Mouse (Mus musculus) adrenal gland, adult 8-10 months (tissue): ENCODE data around the gene Pus7. TPM values are rescaled to one million over a fixed set of nuclear protein-coding genes. Genes with fewer than 3 reads are reported as not detected.
"Not testable (repeated sequence)": the region's sequence is repeated elsewhere in the genome, so short reads cannot be mapped to it uniquely, and the experiment has no call there.

Experiments
- DNase-seq: peaks from one replicate; pipeline ENCODE4 v3.0.0; 2022
- total RNA-seq, 4 experiments: library from RNA; stranded (reverse); gene quantifications; 2 replicates each; pipeline ENCODE4 v1.2.4; 2022

Gene Pus7
- total RNA-seq, 4 experiments from 2014 or later: 18.3 to 24.3 (median 22.8) TPM

- DNase-seq: no peak
Observed at GRCm38 (mm10) chr5:23755591-23755990, 27.9 kb downstream of the Pus7 start.

GRCm38 (mm10) chr5:23749882-23750281 lies 33.6 kb downstream of the Pus7 start:
- DNase-seq: no peak

- no peak for DNase-seq
Observed at GRCm38 (mm10) chr5:23743261-23743660, 40.2 kb downstream of the Pus7 start.

- no peak for DNase-seq
Observed at GRCm38 (mm10) chr5:23737111-23737510, 46.4 kb downstream of the Pus7 start.

GRCm38 (mm10) chr5:23736366-23736765 lies 47.1 kb downstream of the Pus7 start:
- DNase-seq: no peak

- no peak for DNase-seq
Observed at GRCm38 (mm10) chr5:23721956-23722355, 61.6 kb downstream of the Pus7 start.

- no peak for DNase-seq
Observed at GRCm38 (mm10) chr5:23718881-23719328, 64.6 kb downstream of the Pus7 start.

- no peak for DNase-seq
Observed at GRCm38 (mm10) chr5:23718182-23718534, 65.4 kb downstream of the Pus7 start.

- no peak for DNase-seq
Observed at GRCm38 (mm10) chr5:23717469-23718181, 65.9 kb downstream of the Pus7 start.

- no peak for DNase-seq
Observed at GRCm38 (mm10) chr5:23713401-23714335, 69.8 kb downstream of the Pus7 start.

GRCm38 (mm10) chr5:23712130-23713001 lies 71.1 kb downstream of the Pus7 start:
- DNase-seq: peak; percentile 73

GRCm38 (mm10) chr5:23711671-23712129 lies 71.8 kb downstream of the Pus7 start:
- peak; percentile 10 for DNase-seq

GRCm38 (mm10) chr5:23711244-23711643 lies 72.3 kb downstream of the Pus7 start:
- DNase-seq: no peak

- no peak for DNase-seq
Observed at GRCm38 (mm10) chr5:23709661-23710060, 73.8 kb downstream of the Pus7 start.

- not testable (repeated sequence) for DNase-seq
Observed at GRCm38 (mm10) chr5:23706601-23707597, 76.6 kb downstream of the Pus7 start.

- DNase-seq: no peak
Observed at GRCm38 (mm10) chr5:23697457-23697856, 86.1 kb downstream of the Pus7 start.

Other genes with a start within 250 kb of the Pus7 start
- gene Srpk2, start 99.1 kb downstream of the Pus7 start, total RNA-seq: 10 to 100 TPM; 59.9 to 75.7 (median 66.8) TPM
- gene Rint1, start 4.0 kb upstream of the Pus7 start, total RNA-seq: 10 to 100 TPM; 21.9 to 26.4 (median 24.3) TPM
- gene Tomm7, start 60.5 kb upstream of the Pus7 start, total RNA-seq: 100 to 1,000 TPM in 2 of 4 experiments, 10 to 100 TPM in 2; 96.5 to 124 (median 111) TPM
- gene Fam126a, start 247.0 kb upstream of the Pus7 start, total RNA-seq: 100 to 1,000 TPM in 2 of 4 experiments, 10 to 100 TPM in 2; 71.3 to 124 (median 96.4) TPM